Mouse (Mus musculus) hindbrain, embryonic 13.5 days (tissue): ENCODE measurements at regions not wholly inside any gene's neighbourhood (a gene's known extent, or its start where the extent isn't known, plus 50 kb on each side); places are given as distances from the start of the nearest gene placed in this dataset.
A peak's percentile ranks its signal among the peaks of the same experiment; 100 is the strongest.

Experiments used
- ATAC-seq: fragments of 200-750 bp; cut with Nextera tagmentation; 2 replicates; pipeline ENCODE4 v1.8.0; 2017; ENCODE audit warnings: moderate TSS enrichment; ENCODE audit not compliant: low FRiP score
- H3K27ac ChIP-seq: fragments of 300-500 bp; sonication (generic); 2 replicates; pipeline ENCODE4 v1.5.1; 2015; ENCODE audit warnings: inconsistent platforms, mild to moderate bottlenecking, moderate library complexity
- H3K27me3 ChIP-seq: fragments of 300-500 bp; sonication (generic); 2 replicates; pipeline ENCODE4 v1.6.1; 2015; ENCODE audit warnings: mild to moderate bottlenecking, inconsistent platforms
- H3K36me3 ChIP-seq: fragments of 300-500 bp; sonication (generic); 2 replicates; pipeline ENCODE4 v1.6.1; 2015; ENCODE audit warnings: mild to moderate bottlenecking, inconsistent platforms
- H3K4me1 ChIP-seq: fragments of 300-500 bp; sonication (generic); replicated peaks from 2 replicates; pipeline ENCODE4 v1.6.1; 2015; ENCODE audit warnings: inconsistent platforms
- H3K4me2 ChIP-seq: fragments of 300-500 bp; sonication (generic); 2 replicates; pipeline ENCODE4 v1.6.1; 2015; ENCODE audit warnings: inconsistent platforms, mild to moderate bottlenecking, moderate library complexity
- H3K4me3 ChIP-seq: fragments of 300-500 bp; sonication (generic); 2 replicates; pipeline ENCODE4 v1.5.1; 2015; ENCODE audit warnings: mild to moderate bottlenecking, inconsistent platforms
- H3K9ac ChIP-seq: fragments of 300-500 bp; sonication (generic); 2 replicates; pipeline ENCODE4 v1.6.1; 2015; ENCODE audit warnings: mild to moderate bottlenecking, inconsistent platforms
- H3K9me3 ChIP-seq: fragments of 300-500 bp; sonication (generic); 2 replicates; pipeline ENCODE4 v1.6.1; 2016; ENCODE audit warnings: inconsistent platforms
- WGBS: fragments of 180-500 bp; shearing (Covaris S2); methylation state at CpG from one replicate; pipeline ENCODE4 v1.1.7; 2015; 5-methylcytosine and 5-hydroxymethylcytosine counted together

DNA sequence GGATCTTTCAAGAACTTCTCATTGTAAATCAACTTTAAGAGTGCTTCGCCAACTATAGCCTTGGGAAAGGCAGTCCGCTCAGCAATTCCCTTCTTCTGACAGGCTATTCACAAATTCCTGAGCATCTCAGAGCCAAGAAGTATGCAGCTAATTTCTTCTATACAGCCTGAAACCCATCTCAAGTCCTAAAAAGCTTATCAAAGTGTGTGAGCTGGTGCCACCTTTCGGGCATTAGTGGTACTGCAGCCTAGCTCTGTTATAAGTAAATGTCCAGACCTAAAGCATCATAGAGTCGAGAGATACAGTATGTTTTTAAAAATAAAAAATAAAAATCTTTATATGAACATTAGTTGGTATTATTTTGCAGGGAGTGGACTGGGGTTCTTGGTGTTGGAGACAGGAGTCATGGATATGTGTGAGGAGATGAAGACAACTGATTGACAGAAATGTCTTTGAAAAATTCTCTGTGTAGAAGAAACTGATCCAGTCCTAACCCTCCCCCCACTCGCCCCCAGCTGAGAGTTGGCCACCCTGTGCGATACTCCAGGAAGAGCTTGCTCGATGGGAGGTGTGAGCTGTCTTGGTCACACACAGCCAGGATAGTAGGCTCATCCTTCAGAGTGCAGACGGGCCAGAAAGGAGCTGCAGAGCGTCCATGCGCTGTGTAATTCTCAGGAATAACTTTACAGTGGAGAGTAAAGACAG, 56.4 kb downstream of the Bod1 start:
- H3K9ac ChIP-seq, result no peak overlapping the region
- no peaks in the 10 kb centered on the region for H3K27me3 ChIP-seq
- ATAC-seq, result peak; percentile 47; the same call in 1 of the 2 replicates
- H3K4me3 ChIP-seq, result no peak overlapping the region
- H3K4me1 ChIP-seq, result 0 out of 2 replicates have a peak, but pooled peaks cover 4% of the 10 kb centered on the region
- no peak overlapping the region for H3K27ac ChIP-seq
- WGBS, result 58% methylated on average over 10 of the region's 10 CpGs
- H3K36me3 ChIP-seq, result no peaks in the 10 kb centered on the region
- no peaks in the 10 kb centered on the region for H3K9me3 ChIP-seq
- H3K4me2 ChIP-seq, result no peak overlapping the region

DNA sequence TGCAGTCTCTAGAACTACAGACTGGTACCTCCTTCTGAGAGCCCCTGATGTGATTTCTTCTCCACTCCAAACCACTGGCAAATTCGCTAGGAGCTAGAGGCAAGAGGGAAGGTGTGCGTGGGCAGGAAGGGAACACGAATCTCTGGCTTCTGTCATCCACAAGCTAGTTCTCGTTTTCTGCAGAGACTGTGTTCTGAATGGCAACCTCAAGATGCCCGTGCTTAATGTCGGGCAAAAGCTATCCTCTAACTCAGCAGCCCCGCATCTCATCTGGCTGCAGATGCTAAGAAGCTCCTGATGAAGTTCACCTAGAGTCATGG, 57.3 kb downstream of the Bod1 start:
- Histone ChIP-seq H3K27ac (no peak overlapping the region), H3K4me2 (no peak overlapping the region), H3K27me3 (no peaks in the 10 kb centered on the region), H3K4me1 (0 out of 2 replicates have a peak, but pooled peaks cover 4% of the 10 kb centered on the region), H3K9ac (no peak overlapping the region), H3K9me3 (no peaks in the 10 kb centered on the region), H3K36me3 (no peaks in the 10 kb centered on the region), H3K4me3 (no peak overlapping the region)
- no peak for ATAC-seq
- 83% methylated on average over 7 of the region's 7 CpGs for WGBS

DNA sequence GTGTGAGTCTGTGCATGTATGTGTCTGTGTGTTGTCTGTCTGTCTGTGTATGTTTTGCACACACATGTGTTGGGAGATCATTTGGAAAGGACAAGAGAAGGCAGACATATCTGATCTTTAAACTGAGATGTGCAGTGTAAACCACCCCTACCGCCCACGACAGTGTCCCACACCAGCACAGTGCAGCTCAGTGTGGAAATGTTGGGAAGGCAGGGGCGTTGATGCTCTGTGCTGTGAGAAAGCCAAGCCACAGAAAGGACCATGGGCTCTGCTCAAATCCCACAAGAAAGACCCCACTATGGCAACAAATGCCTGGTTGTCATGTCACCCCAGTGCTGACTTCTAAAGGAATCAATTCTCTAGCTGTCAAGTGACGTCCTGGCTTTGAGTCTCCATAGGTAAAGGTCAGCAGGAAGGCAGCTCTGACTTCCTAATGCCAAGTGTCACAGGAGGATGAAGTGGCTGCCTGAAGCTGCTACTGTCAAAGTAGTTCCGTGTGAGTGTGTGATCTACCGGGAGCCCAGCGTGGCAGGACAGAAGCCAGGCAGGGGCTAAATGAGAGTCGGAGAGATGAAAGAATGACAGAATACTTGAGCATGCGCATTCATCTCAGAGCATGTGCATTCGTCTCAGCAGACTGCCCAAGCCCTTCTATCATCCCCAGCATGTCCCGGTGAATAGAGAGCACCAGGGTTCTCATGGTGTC, 57.8 kb downstream of the Bod1 start:
- Histone ChIP-seq H3K4me2 (no peak overlapping the region), H3K36me3 (no peaks in the 10 kb centered on the region), H3K27me3 (no peaks in the 10 kb centered on the region), H3K27ac (no peak overlapping the region), H3K4me1 (0 out of 2 replicates have a peak, but pooled peaks cover 4% of the 10 kb centered on the region), H3K9ac (no peak overlapping the region), H3K9me3 (no peaks in the 10 kb centered on the region), H3K4me3 (no peak overlapping the region)
- WGBS, result 55% methylated on average over 11 of the region's 11 CpGs
- no peak; the same call in 1 of the 2 replicates for ATAC-seq

DNA sequence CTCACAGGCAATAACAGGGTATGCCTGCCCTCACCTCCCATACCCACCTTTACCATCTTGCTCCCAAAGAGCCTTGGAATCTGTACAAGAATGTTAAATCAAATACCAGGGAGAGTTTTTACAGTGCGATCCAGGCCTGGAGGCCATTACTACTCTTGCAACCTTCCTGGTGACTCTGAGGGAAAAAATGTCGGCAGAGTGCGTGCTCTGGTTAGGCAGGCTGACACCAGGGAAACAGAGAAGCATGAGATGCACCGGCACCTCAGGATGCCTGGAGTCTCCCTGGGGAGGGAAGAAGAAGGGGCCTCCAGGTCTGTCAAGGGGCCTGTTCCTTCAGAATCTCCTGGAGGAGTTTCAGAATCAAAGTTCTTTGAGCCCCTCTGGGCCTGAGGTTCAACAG, 63.2 kb downstream of the Bod1 start:
- no peak overlapping the region for H3K27ac ChIP-seq
- no peak overlapping the region for H3K4me2 ChIP-seq
- no peaks in the 10 kb centered on the region for H3K4me1 ChIP-seq
- H3K9me3 ChIP-seq, result no peaks in the 10 kb centered on the region
- 88% methylated on average over 4 of the region's 4 CpGs for WGBS
- no peak for ATAC-seq
- H3K27me3 ChIP-seq, result no peaks in the 10 kb centered on the region
- no peaks in the 10 kb centered on the region for H3K36me3 ChIP-seq
- no peak overlapping the region for H3K4me3 ChIP-seq
- no peak overlapping the region for H3K9ac ChIP-seq

DNA sequence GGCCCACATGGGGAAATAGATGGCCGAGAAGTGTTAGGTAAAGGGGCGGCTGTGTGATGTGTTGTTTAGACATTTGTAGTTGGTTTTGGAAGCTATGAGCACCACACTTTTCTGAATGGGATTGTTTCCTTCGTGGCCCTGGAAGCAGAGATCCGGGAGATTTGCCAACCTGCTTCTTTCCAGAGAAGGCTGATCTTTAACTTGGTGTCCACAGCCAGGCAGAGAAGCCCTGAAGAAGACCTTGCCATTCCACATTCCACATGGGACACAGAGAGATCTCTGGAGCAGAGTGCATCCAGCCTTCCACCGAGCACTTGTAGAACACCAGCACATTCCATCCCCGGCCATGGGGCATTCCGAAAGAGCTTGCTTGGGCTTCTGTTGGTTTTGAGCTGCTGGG, 70.2 kb downstream of the Bod1 start:
- Histone ChIP-seq H3K4me3 (no peak overlapping the region), H3K9me3 (no peaks in the 10 kb centered on the region), H3K27me3 (no peaks in the 10 kb centered on the region), H3K4me1 (no peaks in the 10 kb centered on the region), H3K36me3 (no peaks in the 10 kb centered on the region), H3K4me2 (no peak overlapping the region), H3K27ac (no peak overlapping the region), H3K9ac (no peak overlapping the region)
- WGBS, result 94% methylated on average over 7 of the region's 7 CpGs
- ATAC-seq, result no peak

DNA sequence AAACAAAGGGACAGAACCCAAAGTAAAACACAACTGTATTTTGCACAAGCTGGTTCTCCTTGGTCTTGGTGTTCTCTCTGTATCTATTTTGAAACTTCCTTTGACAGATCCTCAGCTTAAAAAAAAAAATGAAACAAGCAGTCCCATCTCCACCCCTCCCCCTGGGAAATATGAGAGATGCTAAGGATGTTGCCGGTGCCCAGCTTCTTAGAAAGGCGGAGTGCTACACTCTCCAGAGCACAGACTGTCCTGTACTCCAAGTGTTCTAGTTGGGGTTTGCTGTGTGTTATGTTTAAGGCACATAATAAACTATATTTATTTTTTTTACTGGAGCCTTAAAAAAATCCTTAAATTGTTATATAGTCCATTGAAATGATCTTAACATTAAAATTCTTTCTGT, 78.1 kb downstream of the Bod1 start:
- Histone ChIP-seq H3K9ac (no peak overlapping the region), H3K27me3 (no peaks in the 10 kb centered on the region), H3K4me3 (no peak overlapping the region), H3K4me2 (no peak overlapping the region), H3K27ac (no peak overlapping the region), H3K9me3 (no peaks in the 10 kb centered on the region), H3K4me1 (0 out of 2 replicates have a peak, but pooled peaks cover 3% of the 10 kb centered on the region), H3K36me3 (no peaks in the 10 kb centered on the region)
- no peak for ATAC-seq
- WGBS, result 95% methylated on average over 2 of the region's 2 CpGs

DNA sequence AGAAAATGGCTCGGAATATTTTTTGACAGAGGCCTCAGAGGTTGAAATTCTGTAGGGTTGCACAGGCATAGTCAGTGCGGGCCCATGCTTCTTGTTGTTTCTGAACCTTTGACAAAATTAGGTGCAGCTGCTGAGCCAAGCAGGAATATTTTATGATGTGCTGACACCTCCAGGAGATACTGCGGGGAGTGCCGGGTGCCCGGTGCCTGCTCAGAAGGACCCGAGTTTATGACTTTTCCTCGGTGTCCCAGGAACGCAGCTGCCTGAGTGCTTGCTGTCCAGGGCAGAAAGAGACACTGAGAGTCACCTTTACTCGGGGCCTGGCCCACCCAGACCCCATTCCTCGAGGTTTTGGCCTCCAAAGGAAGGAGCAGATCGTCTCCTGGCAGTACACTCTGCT, 79.6 kb downstream of the Bod1 start:
- Histone ChIP-seq H3K36me3 (no peaks in the 10 kb centered on the region), H3K4me2 (no peak overlapping the region), H3K4me3 (no peak overlapping the region), H3K27ac (no peak overlapping the region), H3K4me1 (0 out of 2 replicates have a peak, but pooled peaks cover 3% of the 10 kb centered on the region), H3K27me3 (no peaks in the 10 kb centered on the region), H3K9ac (no peak overlapping the region), H3K9me3 (no peaks in the 10 kb centered on the region)
- 87% methylated on average over 11 of the region's 11 CpGs for WGBS
- ATAC-seq, result no peak

DNA sequence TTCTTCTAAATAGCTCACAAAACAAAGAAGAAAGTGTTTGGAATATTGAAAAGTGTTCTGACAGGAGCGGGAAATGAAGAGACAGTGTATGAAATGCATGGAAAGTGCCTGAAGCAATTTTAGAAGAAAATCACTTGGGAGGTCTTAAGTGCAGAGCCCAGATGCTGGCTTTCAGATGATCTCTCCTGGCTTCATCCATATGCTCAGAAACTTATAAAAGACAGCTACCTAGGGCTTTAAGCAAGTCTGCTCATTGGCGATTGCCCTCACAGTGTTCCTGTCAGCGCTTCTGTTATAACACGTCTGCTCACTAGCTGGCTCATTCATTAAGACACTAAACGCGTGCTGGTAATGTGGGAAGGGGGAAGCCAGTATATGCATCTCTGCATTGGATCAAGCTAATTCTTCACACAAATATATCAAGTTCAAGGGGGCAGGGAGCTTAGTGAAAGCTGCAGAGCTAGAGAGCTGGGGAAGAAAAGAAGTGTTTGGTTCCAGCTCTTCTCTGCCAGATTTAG, 80.6 kb downstream of the Bod1 start:
- H3K9me3 ChIP-seq, result no peaks in the 10 kb centered on the region
- WGBS, result 74% methylated on average over 6 of the region's 6 CpGs
- no peak overlapping the region for H3K4me2 ChIP-seq
- no peak for ATAC-seq
- H3K36me3 ChIP-seq, result no peaks in the 10 kb centered on the region
- no peak overlapping the region for H3K27ac ChIP-seq
- H3K4me3 ChIP-seq, result no peak overlapping the region
- no peaks in the 10 kb centered on the region for H3K27me3 ChIP-seq
- H3K9ac ChIP-seq, result no peak overlapping the region
- H3K4me1 ChIP-seq, result 0 out of 2 replicates have a peak, but pooled peaks cover 3% of the 10 kb centered on the region

DNA sequence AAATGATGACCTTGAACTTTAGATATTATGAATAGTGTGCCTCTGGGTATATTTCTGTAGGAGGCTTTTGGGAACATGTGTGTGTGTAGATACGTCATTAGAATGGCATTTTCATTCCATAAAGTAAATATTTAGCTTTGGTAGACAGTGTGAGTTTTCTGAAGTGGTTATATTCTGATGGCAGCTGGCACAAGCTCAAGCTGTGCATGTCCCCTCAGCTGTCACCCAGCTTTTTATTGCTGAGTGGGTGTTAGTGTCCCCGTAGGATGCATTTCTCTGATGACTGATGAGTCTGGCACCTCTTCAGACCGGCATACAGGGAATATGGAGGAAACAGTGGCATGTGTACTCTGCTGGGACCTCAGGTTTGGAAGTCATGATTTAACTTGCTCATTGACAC, 96.7 kb downstream of the Bod1 start:
- no peak overlapping the region for H3K4me3 ChIP-seq
- 82% methylated on average over 3 of the region's 3 CpGs for WGBS
- no peaks in the 10 kb centered on the region for H3K4me1 ChIP-seq
- H3K9me3 ChIP-seq, result peaks cover 3% of the 10 kb centered on the region; the same call in 1 of the 2 replicates
- no peak overlapping the region for H3K4me2 ChIP-seq
- no peaks in the 10 kb centered on the region for H3K36me3 ChIP-seq
- no peak overlapping the region for H3K27ac ChIP-seq
- no peaks in the 10 kb centered on the region for H3K27me3 ChIP-seq
- no peak for ATAC-seq
- H3K9ac ChIP-seq, result no peak overlapping the region

DNA sequence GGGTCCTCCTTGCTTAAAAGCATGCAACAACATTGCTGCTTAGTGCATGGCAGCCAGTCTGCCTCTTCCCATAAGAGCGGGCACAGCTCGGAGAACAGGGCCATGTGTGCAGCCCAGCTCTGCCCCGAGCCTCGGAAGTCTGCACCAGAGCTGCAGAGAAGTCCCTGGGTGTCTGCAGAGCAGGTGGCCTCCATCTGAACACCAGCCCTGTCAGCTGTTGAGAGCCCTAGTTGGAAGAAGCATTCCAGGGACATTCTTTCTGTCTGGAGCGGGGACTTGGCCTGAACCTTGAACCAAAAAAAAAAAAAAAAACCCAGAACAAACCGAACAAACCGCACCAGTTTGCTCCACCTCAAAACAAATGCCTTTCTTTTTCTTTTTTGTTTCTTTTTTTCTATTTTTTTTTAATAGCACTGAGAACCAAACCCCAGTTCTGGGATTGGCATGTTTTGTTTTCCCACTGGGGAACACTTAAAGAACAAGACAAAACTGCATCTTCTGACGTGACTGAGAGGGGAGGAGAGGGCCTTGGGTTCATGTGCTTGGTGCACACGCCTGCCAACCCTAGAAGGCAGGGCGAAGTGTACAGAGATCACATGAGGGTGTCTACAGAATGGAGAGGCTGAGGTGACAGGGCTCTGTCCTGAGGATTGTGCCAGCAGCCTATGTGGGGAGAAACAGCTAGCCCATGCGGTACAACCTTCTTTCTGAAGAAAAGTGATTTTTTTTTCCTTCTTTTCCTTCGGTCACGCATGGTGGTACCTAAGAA, 106.8 kb downstream of the Bod1 start:
- no peaks in the 10 kb centered on the region for H3K4me1 ChIP-seq
- no peak for ATAC-seq
- no peaks in the 10 kb centered on the region for H3K36me3 ChIP-seq
- no peaks in the 10 kb centered on the region for H3K9me3 ChIP-seq
- H3K27me3 ChIP-seq, result no peaks in the 10 kb centered on the region
- H3K4me2 ChIP-seq, result no peak overlapping the region
- no peak overlapping the region for H3K4me3 ChIP-seq
- H3K9ac ChIP-seq, result no peak overlapping the region
- 81% methylated on average over 13 of the region's 13 CpGs for WGBS
- no peak overlapping the region for H3K27ac ChIP-seq

DNA sequence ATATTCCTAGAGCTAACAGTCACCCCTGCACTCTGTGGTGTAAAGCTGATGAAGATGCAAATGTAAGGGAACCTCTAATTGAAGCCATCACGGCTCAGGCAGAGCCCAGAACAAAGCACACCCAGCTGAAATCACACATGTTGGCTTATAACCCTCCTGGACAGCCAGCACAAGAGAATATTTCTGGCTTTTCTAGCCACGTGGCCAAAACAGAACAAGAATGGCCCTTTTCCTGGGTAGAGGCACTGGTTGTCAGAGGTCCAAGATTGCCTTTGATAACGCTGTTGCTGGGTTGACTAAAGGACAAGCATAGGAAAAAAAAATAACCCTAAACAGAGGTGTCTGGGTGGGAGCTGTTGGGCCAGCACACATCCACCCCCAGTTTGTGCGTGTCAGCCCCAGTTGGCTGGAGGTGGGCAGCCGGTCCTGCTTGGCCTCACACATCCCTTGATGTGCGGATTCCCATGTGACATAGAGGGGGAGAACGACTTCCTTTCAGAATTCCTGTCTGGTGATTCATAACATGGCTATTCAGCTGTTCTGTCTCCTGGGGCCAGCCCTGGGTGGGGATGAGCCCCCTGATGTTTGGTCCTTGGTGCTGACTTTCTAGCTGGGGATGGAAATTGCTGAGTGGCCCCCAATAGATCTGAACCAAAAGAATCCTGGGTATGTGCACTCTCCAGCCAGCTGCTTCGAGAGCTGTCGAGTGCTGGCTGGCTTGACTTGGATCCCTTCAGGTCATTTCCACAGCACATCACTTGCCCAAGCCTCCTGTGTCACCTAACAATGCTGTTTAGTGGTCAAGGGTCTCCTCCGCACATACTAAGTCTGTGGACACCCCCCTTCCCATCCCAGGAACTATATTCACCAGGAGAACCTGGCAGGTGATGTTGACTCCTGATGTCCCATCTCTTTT, 107.6 kb downstream of the Bod1 start:
- no peaks in the 10 kb centered on the region for H3K9me3 ChIP-seq
- no peak for ATAC-seq
- H3K27me3 ChIP-seq, result no peaks in the 10 kb centered on the region
- 78% methylated on average over 10 of the region's 10 CpGs for WGBS
- H3K4me3 ChIP-seq, result no peak overlapping the region
- H3K36me3 ChIP-seq, result no peaks in the 10 kb centered on the region
- H3K27ac ChIP-seq, result no peak overlapping the region
- H3K4me1 ChIP-seq, result no peaks in the 10 kb centered on the region
- no peak overlapping the region for H3K4me2 ChIP-seq
- H3K9ac ChIP-seq, result no peak overlapping the region
